Mouse (Mus musculus) urinary bladder, adult 2 months (tissue): ENCODE results near the gene Iqca. TPM values are rescaled to one million over a fixed set of nuclear protein-coding genes. Genes with fewer than 3 reads are reported as not detected.

ENCODE experiments used
- DNase-seq: peaks from one replicate; pipeline ENCODE4 v3.0.0; 2022; ENCODE audit warnings: low spot score
- polyA plus RNA-seq: library from polyadenylated mRNA; depleted of rRNA; stranded (reverse); fragments of >200 nt; gene quantifications from 2 replicates; pipeline ENCODE4 v1.2.3, GENCODE M21; 2012; rRNA removed

Gene Iqca
- polyA plus RNA-seq, result 0.09 TPM in 1 of 2 replicates, not detected in the other

DNA sequence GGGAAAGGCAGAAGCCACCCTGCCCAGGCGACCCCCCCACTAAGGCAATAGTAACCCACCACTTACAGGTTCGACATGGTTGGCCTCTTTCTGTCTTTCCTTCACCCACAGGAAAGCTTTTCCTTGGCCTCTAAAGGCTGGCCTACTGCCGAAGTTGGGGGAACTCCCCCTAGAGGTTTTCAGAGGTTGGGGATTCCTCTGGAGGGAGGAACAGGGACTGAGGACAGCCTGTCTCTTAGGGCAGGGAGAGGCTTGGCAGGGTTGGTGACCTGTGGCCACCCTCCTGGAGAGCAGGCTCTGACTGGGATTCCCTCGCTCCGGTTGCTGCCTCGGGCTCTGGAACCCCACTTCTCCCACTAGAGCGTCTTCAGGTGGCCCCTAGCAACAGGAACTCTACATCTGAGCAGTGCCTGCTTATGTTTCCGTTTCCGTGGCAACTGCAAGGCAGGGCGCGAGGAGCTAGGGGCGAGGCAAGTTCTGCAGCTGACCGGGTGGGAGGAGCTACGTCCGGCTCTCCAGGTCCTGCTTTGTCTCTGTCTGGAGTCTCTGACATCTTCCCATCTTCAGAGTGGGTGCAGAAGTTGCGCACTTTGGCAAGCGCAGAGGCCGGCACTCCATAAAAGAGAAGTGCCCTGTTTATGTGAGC, at the start of gene Iqca:
Iqca (minus strand) TSS at position 303 of the 646 bp plus-strand sequence.
- peak; percentile 27 for DNase-seq

DNA sequence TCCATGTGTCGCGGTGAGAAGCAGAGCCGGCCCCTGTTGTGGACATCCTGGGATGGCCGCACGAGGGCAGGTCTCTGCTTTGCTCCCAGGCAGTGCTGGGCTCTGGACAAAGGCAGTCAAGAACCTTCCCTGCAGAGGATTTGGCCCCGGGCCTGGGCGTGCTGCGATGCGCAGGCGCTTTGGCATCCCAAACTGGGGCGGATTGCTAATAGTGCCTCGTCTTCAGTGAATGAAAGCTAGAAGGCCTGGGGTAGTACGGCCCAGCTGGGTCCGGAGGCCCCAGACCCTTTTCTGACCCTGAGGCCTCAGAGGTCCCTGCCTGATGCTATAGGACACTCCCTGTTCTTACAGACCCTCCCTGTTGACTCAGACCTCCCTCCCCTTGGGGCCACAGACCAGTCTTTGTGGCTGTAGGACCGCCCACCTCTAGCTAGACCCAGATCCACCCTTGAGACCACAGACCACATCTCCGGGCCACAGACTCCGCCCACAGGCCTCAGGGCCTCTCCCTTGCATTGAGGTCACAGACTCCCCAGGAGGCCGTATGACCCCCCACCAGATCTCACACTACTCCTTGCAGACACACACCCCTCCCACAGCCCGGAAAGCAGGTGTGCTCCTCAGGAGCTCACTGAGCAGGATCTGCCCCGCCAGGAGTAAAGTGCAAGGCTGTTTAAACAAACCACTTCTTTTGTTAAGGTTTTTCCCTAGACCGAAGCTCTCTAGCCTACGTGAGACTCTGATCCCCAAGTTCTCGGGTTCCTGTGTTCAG, 49.2 kb upstream of the Iqca start:
- no peak for DNase-seq

DNA sequence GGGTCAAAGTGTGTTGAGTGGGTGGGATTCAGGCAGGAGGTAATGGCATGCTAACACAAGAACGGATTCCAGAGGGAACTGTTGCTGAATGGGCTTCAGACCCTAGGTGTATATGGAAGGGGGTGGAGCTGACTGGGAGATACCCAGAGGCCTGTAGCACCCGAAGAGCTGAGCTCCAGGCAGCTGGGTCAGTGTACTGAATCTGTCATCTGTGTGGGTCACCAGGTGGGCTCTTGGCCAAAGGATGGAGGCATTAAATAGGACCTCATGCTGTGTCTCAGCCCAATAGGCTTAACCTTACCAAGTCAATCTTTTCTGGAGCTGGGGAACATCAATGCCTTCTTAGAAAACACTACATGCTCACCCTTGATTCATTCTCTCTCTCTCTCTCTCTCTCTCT, 48.5 kb upstream of the Iqca start:
- DNase-seq, result no peak

DNA sequence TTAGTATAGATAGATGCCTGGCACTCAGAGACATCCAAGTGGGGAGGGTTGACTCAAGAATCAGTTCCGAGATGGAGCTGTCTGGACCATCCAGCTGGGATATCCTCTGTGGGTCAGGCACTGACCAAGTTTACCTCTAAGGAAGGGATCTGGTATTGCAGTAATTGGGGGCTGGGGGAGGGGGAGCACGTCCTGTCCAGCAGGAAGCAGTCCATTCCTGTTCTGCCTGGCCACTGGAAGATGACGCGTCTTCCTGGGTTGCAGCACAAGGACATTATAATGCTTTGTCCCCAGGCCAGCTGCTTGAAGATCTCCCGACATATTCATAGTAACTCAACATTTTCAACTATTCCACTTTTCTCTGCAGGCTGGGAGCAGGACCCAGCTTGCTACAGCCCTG, 48.0 kb upstream of the Iqca start:
- DNase-seq, result no peak

DNA sequence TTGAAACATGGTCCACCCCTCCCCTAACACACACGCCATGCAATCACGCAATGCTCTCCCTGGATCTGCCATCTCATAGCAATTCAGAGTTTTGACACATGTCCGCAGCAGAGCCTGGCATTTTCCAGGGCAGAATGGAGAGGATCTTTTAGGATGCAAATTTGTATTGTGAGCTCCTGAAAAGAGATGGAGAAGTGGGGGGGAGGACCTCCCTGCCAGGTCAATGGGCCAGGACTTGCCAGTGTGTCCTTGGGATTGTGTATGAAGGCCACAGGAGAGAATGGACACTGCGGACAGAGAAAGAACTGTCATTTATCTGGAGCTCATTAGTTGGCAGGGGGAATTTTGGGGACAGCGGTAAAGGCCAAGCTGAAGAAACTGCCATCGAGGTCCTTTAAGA, 35.8 kb upstream of the Iqca start:
- no peak for DNase-seq

DNA sequence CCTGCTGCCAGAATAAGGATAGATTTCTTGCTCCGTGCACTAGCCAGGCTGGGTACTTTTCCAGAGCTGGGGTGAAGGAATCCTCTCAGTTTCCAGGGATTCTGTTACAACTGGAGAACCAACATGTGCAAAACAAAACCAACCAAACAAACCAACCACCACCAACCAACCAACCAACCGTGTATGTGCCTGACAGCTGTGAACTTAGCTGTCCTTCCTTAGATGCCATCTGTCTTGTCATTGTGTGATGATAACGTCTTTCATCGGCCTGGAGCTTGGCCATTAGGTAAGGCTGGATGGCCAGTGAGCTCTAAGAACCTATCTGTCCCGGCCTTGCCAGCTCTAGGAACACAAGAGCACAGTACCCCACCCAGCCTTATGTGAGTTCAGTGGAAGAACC, 33.7 kb upstream of the Iqca start:
- DNase-seq, result no peak

DNA sequence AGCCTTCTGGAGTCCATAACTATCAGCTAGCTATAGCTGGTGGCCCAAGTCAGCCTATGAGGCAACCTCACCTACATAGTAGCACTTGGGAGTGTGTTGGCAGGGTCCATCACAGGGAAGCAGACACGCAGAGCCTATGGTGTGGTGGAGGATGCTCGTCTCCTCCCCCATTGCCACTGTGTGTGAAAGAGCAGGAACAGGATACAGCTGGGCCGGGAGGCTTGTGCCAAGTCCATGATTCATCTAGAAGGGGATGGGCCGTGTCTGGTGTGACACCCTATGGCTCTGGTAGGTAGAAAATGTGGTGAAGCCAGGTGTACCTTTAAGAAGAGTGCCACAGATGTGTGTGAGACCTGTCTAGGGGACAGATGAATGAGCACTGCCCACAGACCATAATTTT, 33.0 kb upstream of the Iqca start:
- DNase-seq, result no peak

DNA sequence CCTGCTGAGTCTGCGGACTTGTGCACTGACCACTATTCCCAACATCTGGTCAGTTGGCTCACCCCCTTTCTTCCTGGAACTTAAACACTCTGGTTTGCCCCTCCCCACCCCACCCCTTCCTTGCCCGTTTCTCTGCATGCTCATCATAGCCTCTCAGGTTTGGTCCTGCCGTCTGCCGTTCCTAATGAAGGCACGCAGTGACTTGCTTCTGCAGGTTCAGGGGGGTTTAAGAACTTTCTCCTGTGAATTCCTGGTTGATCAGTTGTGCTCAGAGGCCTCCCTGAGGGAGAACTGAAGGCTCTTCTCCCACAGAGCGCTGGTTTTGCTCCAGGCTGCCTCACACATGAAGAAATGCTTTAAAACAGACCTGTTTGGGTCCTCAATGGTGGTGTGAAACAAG, 30.4 kb upstream of the Iqca start:
- DNase-seq, result no peak

DNA sequence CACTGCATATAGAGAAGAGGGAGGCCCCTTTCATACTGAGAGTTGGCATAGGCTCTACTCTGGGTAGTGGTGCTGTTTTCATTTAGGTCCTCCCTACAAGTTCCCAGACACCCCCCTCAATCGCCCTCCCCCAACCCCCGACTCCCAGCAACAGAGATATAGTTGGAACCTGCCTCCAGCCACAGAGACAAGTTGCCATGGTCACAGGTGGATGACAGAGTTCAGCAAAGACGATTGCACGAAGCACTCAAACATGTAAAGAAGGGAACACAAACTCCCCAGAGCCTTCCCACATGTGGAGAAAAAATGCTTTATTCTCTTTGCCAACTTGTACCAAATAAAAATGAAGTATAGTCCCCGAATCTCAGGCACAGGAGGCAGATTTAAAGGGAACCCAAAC, 29.3 kb upstream of the Iqca start:
- DNase-seq, result no peak

DNA sequence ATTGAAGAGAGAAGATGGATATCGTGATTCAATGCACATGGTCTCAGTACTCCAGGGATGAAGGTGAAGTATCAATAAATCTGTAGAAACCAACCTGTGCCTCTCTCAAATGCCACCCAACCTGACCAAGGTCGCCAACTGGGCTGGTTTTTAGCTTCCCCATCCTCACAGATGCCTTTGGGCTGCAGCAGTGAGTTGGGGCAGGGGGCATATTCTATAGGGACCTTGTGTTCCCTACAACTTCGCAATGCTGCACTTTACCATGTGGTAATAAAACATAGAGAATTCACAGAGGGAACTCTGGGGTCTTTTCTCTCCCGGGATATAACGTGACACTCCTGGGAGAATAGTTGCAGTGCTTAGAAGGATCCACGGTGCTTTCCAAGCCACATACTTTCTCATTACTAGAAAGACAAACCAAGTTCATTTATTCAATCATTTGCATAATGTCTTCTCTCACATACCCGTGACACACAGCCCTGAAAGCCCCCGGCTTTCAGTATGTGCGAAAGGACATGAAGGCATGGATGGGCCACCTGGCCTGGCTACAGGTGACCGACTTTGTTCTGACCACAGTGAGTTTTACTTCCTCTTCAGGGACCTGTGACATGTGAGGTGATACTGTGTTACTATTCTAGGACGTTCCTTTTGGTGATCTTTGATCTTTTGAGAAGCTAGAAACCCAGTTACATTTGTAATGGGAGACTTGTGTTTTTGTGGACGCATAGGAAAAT, 27.9 kb upstream of the Iqca start:
- no peak for DNase-seq

DNA sequence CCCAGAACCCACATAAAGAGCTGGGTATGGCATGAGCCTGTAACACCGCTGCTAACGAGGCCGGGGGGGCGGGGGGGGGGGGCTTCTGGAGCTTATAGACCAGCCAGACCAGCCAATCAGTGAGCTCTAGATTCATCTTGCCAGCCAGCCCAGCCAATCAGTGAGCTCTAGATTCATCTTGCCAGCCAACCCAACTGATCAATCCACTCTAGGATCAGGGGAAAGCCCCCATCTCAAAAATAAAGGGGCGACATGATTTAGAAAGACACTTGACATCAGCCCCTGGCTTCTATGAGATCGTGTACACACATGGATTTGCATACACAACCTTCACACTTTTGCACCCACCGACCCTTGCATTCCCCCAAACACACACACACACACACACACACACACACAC, 27.3 kb upstream of the Iqca start:
- no peak for DNase-seq

DNA sequence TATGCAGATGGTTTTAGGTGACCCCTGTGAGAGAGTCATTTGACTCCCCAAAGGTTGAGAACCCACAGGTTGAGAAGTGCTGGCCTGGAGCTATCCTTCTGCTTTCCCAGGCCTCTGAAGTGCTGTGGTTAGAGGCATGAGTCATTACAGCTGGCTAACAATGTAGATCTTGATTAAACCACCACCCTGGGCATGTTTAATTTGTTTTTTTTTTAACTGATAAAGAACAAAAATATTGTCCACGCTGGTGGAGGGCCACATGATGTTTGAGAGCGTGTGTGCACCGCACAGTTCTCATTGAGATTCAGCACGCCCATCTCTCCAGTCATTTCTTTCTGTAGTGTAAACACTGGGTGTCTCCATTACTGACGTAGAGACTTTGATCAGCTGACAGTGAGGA, 24.8 kb upstream of the Iqca start:
- DNase-seq, result no peak

DNA sequence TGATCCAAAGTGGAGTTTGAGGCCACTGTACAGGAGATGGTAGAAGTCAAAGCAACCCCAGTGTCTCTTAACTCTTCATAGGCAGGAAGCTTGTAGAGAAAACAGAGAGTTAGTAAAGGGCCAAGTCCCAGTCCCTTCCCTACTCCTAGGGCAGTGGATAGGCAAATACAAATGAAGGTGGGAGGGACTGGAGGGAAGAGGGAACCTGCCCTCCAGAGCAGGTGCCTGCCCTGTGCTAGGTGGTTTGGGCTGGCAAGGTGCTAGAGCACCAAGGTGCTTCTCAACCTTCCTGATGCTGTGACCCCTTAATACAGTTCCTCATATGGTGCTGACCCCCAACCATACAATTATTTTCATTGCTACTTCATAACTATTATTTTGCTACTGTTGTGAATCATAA, 24.4 kb upstream of the Iqca start:
- DNase-seq, result no peak

DNA sequence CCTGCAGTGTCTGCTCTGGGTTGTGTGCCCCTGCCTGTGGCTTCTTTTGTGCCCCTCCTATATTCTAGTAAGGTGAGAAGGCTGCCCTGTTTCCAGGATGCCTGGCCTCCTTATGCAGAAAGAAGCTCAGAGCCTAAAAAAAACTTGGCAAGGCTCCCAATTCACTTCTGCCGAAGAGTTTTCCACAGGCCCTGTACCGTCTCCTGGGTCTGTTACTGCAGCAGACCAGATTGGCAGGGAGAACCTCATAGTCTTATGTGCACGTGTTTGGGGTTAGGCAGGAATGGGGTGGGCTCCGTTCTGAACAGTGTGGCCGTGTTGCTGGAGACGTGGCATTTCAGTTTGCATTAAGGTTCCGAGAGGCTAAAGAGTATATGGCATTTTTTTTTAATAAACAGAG, 23.0 kb upstream of the Iqca start:
- DNase-seq, result no peak

DNA sequence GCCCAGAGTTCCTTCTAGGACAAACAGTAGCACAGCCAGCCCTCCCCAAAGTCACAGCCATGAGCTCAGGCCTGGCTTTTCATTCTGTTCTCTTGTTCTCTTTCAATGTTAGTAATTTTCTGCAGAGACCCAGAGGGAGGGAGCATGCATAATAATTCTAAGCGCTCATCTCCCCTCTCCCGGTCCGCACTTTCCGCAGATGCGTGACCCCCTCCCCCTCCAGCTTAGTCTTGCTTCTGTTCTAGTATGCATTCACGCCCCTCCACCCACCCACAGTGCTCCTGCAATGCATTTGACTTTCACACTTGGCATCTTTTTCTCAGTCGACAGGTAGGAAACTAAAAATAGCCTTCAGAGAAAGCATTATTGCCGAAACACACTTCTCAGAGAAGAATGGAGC, 21.1 kb upstream of the Iqca start:
- no peak for DNase-seq

DNA sequence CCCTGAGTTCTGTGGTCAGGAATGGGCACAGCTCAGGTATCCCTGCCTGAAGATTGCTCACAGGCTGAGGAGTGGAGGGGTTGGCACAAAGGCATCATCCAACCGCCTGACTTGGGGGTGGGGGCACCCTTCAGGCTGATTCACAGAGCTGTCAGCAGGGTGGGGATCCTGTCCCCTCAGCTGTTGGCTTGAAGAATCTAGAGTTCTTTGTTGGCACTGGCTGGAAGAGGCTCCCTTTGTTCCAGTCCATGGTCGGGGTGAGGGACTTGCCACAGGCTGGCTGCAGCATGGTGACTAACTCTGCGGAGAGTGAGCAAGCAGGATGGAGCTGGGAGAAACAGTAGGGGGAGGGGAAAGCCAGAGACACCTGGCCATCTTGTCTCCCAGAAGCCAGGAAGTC, 11.1 kb upstream of the Iqca start:
- no peak for DNase-seq

DNA sequence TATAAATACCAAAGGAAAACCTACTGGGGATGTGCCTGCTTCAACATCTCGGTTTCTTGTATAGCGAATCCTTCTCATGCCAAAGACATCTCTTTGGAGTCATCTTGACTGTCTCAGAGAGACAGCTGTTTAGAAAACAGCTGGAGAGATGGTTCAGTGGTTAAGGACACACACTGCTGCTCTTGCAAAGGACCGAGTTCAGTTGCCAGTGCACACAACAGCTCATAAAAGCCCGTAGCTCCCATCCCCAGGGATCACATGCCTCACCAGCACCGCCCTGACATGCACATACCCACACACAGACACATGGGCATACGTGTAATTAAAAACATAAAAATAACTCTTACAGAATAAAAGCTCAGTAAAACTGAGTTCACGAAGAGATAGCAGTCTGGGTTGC, 10.0 kb upstream of the Iqca start:
- no peak for DNase-seq

DNA sequence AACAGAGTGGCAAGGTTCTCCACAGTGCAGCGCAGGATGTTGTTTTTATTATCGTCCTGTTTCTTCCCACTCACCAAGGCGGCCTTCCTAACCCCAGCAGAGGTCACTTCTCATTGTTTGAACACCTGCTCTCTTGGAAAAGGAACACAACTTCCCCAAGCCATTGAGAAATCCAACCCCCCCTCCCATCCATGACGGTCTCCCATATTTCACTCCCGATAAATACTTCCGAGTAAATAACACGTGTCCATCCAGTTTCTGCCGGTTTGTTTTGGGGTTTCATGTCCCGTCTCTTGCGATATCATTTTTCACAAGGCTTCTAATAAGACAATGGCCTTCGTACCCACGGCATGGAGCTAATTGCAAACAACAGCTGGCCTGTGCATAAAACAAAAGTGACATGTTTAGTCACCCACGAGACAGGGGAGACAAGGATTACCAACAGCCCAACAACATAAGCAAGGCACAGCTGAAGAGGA, 9.2 kb upstream of the Iqca start:
- no peak for DNase-seq

DNA sequence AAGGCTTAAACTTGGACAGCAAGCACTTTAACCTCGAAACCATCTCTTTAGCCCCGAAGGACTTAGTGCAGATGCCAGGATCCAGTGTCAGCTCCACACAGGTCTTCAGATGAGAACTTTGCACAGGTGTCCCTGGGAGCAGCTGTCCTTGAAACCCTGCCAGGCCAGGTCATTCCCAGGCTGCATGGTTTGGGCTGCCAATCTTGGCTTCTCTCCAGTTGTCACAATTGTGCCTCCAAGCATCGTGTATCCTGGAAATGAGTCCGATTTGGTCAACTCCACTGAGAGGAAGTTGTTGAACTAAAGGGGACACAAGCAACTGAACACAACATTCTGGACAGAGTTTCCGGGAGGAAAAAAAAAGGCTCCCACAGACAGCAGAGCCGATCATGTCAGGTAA, 8.4 kb upstream of the Iqca start:
- no peak for DNase-seq

DNA sequence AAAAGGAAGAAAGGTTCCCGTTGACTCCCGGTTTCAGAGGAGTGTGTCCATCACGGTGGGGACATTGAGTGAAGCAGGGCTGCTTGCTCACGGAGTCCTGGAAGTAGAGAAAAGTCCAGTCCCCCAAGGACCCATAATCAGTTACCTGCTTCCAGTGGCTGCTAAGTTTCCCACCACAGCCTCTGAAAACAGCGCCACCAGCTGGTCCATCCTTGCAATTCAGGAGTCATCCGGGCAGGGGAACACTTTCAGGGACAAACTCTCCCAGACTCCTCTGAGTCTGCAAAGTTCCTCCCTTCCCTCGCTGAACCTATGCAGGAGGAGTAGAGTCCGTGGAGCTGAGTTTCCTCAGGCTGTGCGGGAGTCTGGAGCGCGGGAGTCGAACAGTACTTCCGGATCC, 6.7 kb upstream of the Iqca start:
- DNase-seq, result no peak

DNA sequence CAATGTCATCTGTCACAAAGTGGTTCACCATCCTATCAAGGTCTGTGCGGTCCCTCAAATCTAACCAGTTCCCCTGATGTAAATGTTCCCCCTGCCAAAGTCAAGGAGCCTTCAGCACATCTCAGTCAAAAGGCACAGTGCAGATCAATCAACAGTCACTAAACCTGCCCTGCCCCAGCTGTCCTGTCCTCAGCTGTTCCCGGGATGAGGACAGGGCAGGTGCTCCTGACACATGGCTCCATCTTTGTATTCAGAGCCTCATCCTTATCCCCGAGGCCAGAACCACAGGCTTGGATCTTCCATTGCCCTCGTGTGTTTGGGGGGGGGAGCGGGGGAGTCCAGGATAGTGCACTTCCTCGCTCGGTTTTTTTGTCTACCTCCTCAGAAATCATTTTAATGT, 3.4 kb upstream of the Iqca start:
- DNase-seq, result no peak

DNA sequence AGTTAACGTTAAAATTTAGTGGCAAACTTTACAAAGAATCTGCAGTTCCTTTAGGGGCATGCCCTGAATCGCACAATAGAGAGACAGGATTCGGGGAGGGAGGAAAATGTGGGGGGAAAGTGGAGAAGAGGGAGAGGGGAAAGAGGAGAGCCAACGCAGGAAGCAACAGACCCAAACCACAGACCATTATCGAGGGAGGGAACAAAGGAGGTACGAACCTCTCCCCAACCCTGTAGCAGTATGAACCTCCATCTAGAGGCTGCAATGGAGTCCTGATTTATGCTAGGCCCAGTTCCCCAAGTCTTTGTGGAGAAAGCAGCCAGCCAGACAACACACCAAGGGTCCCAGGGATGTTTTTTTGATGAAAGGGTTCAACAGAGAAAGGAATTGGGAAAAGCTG, 586 bp upstream of the Iqca start:
- no peak for DNase-seq

DNA sequence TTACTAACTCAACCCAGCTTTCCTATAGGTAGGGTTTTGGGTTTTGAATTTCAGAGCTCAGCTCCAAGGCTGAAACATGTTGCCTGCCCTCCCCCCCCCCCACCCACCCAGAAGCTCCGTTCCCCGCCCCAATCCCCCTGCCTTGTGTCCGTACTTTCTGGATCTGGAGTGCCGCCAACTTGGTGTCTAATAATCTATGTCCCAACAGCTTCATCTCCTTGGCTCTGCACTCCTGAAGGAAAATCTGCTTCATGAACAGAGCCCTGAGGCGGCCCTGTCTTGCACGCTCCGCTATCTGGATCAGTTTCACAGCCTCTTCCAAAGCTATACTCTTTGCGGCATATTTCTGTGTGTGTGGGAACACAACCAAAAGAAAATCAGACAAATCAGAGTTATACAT, 13.5 kb downstream of the Iqca start:
- no peak for DNase-seq
